Mouse (Mus musculus) kidney, embryonic 14.5 days (tissue): ENCODE measurements around the gene Cpsf7. TPM values are rescaled to one million over a fixed set of nuclear protein-coding genes. Genes with fewer than 3 reads are reported as not detected.
"Not testable (repeated sequence)": the region's sequence is repeated elsewhere in the genome, so short reads cannot be mapped to it uniquely, and the experiment has no call there.

Source experiments
- ATAC-seq: fragments of 200-750 bp; cut with Nextera tagmentation; 2 replicates; pipeline ENCODE4 v1.8.0; 2017; ENCODE audit warnings: moderate number of reproducible peaks, mild to moderate bottlenecking, moderate TSS enrichment, moderate library complexity; ENCODE audit not compliant: low FRiP score, low TSS enrichment
- H3K27ac ChIP-seq: fragments of 300-500 bp; sonication (generic); 2 replicates; pipeline ENCODE4 v1.5.1; 2014; ENCODE audit warnings: low read depth, mild to moderate bottlenecking, low read length, moderate library complexity, mixed read lengths
- H3K27me3 ChIP-seq: fragments of 300-500 bp; sonication (generic); 2 replicates; pipeline ENCODE4 v1.6.1; 2014; ENCODE audit warnings: mild to moderate bottlenecking, low read length; ENCODE audit not compliant: control insufficient read depth, insufficient read depth
- H3K36me3 ChIP-seq: fragments of 300-500 bp; sonication (generic); 2 replicates; pipeline ENCODE4 v1.6.1; 2014; ENCODE audit warnings: low read length, mixed read lengths; ENCODE audit not compliant: control insufficient read depth, insufficient read depth
- H3K4me1 ChIP-seq: fragments of 300-500 bp; sonication (generic); 2 replicates; pipeline ENCODE4 v1.6.1; 2014; ENCODE audit warnings: low read length, mixed read lengths; ENCODE audit not compliant: control insufficient read depth, insufficient read depth
- H3K4me2 ChIP-seq: fragments of 300-500 bp; sonication (generic); replicated peaks from 2 replicates; pipeline ENCODE4 v1.6.1; 2014; ENCODE audit warnings: low read depth, mild to moderate bottlenecking, low read length
- H3K4me3 ChIP-seq: fragments of 300-500 bp; sonication (generic); 2 replicates; pipeline ENCODE4 v1.5.1; 2014; ENCODE audit warnings: mild to moderate bottlenecking, low read length
- H3K9ac ChIP-seq: fragments of 300-500 bp; sonication (generic); 2 replicates; pipeline ENCODE4 v1.6.1; 2014; ENCODE audit warnings: low read depth, mild to moderate bottlenecking, low read length, moderate library complexity
- H3K9me3 ChIP-seq: fragments of 300-500 bp; sonication (generic); 2 replicates; pipeline ENCODE4 v1.6.1; 2016; ENCODE audit warnings: low read length; ENCODE audit not compliant: control insufficient read depth
- WGBS: fragments of 180-500 bp; shearing (Covaris S2); extraction: QIAGEN DNeasy Blood & Tissue Kit; methylation state at CpG from one replicate; pipeline ENCODE4 v1.1.7; 2014; 5-methylcytosine and 5-hydroxymethylcytosine counted together
- polyA plus RNA-seq: library from polyadenylated mRNA; unstranded; fragments of >200 nt; fragmentation: Nextera tagmentation; extraction: Ambion mirVana; gene quantifications from 2 replicates; pipeline ENCODE4 v1.2.1, GENCODE M21; 2014

Cpsf7 gene
- polyA plus RNA-seq, 1 experiment from 2014 or later, result 63.0 TPM

DNA sequence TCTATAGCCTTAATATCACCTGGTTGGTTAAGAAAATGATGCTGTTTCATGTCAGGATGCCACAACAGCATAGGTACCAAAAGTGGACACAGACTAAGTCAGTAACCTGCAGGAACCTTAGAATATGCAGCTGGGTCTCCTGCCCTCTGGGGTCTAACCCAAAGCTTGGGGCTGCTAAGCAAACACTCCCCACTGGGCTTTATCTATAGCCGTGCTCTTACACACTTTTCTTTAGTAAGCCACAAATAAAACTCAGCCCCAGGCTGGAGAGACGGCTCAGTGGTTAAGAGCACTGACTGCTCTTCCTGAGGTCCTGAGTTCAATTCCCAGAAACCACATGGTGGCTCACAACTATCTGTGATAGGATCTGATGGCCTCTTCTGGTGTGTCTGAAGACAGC is 31.9 kb downstream of the Cpsf7 start:
- no peak overlapping the region for H3K27ac ChIP-seq
- 54% methylated on average over 2 of the region's 2 CpGs for WGBS
- H3K4me1 ChIP-seq, result peaks cover 11% of the 10 kb centered on the region; the same call in 1 of the 2 replicates
- H3K9me3 ChIP-seq, result no peaks in the 10 kb centered on the region
- no peak overlapping the region for H3K4me2 ChIP-seq
- H3K27me3 ChIP-seq, result no peaks in the 10 kb centered on the region
- no peak for ATAC-seq
- H3K9ac ChIP-seq, result no peak overlapping the region
- H3K4me3 ChIP-seq, result no peak overlapping the region
- no peaks in the 10 kb centered on the region; the same call in 1 of the 2 replicates for H3K36me3 ChIP-seq

DNA sequence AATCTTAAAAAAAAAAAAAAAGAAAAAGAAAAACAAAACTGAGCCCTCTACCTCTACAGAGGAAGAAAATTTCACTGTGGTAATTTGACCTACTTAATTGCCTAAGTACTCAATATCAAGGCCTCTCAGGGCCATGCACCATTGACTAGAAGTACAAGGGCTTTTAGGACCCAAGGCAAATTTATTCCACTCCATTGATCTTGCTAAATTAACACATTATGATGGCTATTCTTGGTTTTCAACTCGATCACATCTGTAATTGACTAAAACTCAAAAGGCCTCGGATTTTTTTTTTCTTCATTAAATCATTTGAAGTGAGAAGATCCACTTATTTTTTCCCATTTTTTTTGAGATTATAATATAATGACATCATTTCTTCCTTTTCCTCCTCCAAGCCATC is 32.4 kb downstream of the Cpsf7 start:
- no peaks in the 10 kb centered on the region for H3K36me3 ChIP-seq
- H3K27me3 ChIP-seq, result no peaks in the 10 kb centered on the region
- peaks cover 12% of the 10 kb centered on the region; the same call in 1 of the 2 replicates for H3K4me1 ChIP-seq
- no peak overlapping the region for H3K9ac ChIP-seq
- H3K4me2 ChIP-seq, result no peak overlapping the region
- H3K9me3 ChIP-seq, result no peaks in the 10 kb centered on the region
- 44% methylated on average over 2 of the region's 2 CpGs for WGBS
- no peak overlapping the region for H3K4me3 ChIP-seq
- no peak overlapping the region for H3K27ac ChIP-seq
- ATAC-seq, result no peak

DNA sequence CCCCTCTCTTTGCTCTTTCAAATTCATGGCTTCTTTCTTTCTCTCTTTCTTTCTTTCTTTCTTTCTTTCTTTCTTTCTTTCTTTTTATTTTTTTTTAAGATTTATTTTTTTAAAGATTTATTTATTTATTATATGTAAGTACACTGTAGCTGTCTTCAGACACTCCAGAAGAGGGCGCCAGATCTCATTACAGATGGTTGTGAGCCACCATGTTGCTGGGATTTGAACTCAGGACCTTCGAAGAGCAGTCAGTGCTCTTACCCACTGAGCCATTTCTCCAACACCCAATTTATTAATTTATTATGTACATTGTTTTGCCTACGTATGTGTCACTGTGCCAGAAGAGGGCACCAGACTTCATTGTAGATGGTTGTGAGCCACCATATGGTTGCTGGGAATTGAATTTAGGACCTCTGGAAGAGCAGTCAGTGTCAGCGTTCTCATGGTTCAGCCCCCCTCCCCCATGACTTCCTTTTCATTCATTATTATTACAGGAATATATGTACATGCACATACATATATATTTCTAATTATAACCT is 32.8 kb downstream of the Cpsf7 start:
- not testable (repeated sequence) for H3K4me3 ChIP-seq, H3K36me3 ChIP-seq, H3K9ac ChIP-seq, H3K4me2 ChIP-seq, H3K27ac ChIP-seq, H3K9me3 ChIP-seq, H3K27me3 ChIP-seq, ATAC-seq
- 75% methylated on average over 4 of the region's 4 CpGs for WGBS
- peaks cover 12% of the 10 kb centered on the region; the same call in 1 of the 2 replicates for H3K4me1 ChIP-seq

DNA sequence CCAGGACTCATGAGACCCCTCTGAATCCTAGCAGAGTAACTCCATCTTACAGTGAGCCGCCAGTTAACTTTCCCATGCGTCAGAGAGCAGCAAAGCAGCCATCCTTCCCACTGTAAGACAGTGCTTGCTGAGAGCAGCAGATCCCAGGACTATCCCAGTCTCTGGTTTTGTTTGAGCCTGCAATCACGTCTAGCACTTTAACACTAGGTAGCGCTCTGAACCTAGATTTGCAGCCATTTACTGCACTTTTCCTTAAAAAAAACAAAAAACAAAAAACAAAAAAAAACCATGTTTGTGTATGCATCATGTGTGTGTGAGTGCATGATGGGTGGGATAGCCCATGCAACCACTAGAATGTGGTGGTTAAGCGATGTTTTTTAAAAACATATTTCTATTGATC is 35.0 kb downstream of the Cpsf7 start:
- no peak overlapping the region for H3K4me3 ChIP-seq
- H3K27me3 ChIP-seq, result no peaks in the 10 kb centered on the region
- H3K27ac ChIP-seq, result no peak overlapping the region
- 37% methylated on average over 5 of the region's 5 CpGs for whole genome bisulfite sequencing
- peaks cover 7% of the 10 kb centered on the region; the same call in 1 of the 2 replicates for H3K4me1 ChIP-seq
- H3K36me3 ChIP-seq, result no peaks in the 10 kb centered on the region
- no peak for ATAC-seq
- no peak overlapping the region for H3K4me2 ChIP-seq
- H3K9me3 ChIP-seq, result no peaks in the 10 kb centered on the region
- no peak overlapping the region for H3K9ac ChIP-seq

DNA sequence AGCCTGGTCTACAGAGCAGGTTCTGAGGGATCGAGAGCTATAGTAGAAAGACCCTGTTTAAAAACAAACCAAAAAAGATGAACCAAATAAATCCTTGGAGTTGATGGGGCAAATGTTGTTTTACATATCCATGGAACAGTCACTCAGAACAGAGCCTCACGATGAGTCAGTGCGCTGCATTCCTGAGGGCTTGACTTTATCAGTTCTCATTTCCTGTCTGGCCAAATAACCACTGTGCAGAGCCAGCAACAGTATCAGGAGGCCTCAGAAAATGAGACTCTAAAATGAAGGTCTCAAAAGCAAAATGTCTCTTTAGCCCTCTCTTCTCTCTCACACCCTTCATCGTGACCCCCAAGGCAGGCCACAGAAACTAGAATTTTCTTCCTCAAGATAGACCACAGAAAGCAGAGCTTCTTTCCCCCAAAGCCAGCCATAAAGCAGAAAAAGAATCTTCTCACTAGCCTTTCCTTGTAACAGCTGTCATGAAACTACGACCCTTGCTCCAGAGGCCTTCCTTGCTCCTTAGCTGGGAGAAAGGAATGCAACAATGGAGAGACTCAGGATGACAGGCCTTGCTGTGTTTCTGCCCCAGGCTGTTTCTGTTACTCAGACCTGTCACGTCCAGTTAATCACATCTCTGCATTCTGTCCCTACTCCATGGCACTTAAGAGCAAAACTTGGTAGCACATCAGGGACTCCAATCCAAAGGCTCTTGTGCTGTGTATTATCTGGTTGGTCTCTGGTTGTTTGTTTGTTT is 36.7 kb downstream of the Cpsf7 start:
- Histone ChIP-seq H3K36me3 (no peaks in the 10 kb centered on the region), H3K9ac (no peak overlapping the region), H3K9me3 (no peaks in the 10 kb centered on the region), H3K4me2 (no peak overlapping the region), H3K4me1 (0 out of 2 replicates have a peak, but pooled peaks cover 3% of the 10 kb centered on the region), H3K27ac (peak overlapping the region; percentile 63), H3K27me3 (no peaks in the 10 kb centered on the region), H3K4me3 (no peak overlapping the region)
- 61% methylated on average over 6 of the region's 6 CpGs for WGBS
- no peak for ATAC-seq

DNA sequence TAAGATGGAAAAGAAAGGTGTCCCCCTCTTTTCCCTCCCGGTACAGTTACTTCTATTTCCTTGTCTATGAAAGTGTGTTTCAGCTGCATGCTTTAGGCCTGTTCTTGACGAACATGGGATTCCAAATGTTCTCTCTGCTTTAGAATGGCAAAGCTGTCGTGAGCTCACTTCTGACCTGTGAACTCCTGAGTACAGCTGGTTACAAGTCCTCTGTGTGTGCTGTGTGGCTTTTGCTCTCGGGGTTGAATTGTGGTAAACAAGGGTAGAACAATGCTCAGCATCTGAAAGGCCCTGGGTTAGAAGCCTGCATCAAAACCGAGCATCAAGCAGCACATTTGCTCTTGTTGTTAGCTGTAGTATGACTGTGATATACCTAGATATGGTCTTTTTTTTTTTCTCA is 37.3 kb downstream of the Cpsf7 start:
- Histone ChIP-seq H3K27me3 (no peaks in the 10 kb centered on the region), H3K27ac (no peak overlapping the region; the same call in 1 of the 2 replicates), H3K4me1 (0 out of 2 replicates have a peak, but pooled peaks cover 3% of the 10 kb centered on the region), H3K4me3 (no peak overlapping the region), H3K9me3 (no peaks in the 10 kb centered on the region), H3K4me2 (no peak overlapping the region), H3K9ac (no peak overlapping the region), H3K36me3 (no peaks in the 10 kb centered on the region)
- ATAC-seq, result no peak
- 70% methylated on average over 5 of the region's 5 CpGs for WGBS

DNA sequence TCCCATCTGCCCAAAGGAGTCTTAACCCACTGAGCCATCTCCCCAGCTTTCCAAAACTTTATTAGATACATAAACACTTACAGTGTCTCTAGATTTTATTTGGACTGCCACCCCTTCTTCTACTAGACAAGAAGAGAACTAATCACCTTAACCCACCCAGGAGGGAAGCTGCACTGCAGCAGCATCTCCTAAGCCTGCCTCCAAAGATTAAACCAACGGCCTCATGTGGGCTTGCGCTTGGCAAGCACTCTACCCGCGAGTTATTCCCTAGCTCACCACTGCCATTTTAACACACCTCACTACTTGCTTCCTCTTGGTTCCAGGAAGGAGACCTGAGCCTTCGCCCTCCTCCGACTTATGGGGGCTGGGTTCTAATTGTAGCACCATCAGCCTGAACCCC is 39.2 kb downstream of the Cpsf7 start:
- no peak overlapping the region for H3K27ac ChIP-seq
- no peak overlapping the region for H3K4me3 ChIP-seq
- H3K4me1 ChIP-seq, result 0 out of 2 replicates have a peak, but pooled peaks cover 3% of the 10 kb centered on the region
- no peaks in the 10 kb centered on the region for H3K27me3 ChIP-seq
- no peaks in the 10 kb centered on the region for H3K9me3 ChIP-seq
- H3K4me2 ChIP-seq, result no peak overlapping the region
- no peak for ATAC-seq
- 83% methylated on average over 6 of the region's 6 CpGs for WGBS
- H3K36me3 ChIP-seq, result no peaks in the 10 kb centered on the region
- H3K9ac ChIP-seq, result no peak overlapping the region

DNA sequence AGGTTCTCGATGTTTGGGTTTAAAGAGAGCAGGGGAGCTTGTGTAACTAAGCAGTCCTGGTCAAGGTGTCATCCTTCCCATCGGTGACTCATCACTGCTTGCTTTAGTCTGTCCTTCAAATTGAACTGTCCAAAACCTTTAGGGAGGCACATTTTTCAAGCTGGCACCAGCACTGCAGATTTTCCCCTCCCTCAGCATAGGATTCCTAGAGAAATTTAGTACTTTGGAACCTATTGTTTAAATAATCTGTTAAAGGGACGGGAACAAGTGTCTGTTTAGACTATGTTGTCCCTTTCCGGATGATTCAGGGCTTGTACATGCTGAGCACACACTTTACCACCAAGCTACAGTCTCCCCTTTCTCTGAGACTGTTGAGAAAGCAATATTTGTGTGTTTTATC is 40.2 kb downstream of the Cpsf7 start:
- no peaks in the 10 kb centered on the region for H3K27me3 ChIP-seq
- H3K4me1 ChIP-seq, result 0 out of 2 replicates have a peak, but pooled peaks cover 3% of the 10 kb centered on the region
- H3K4me2 ChIP-seq, result no peak overlapping the region
- H3K27ac ChIP-seq, result no peak overlapping the region
- no peak for ATAC-seq
- no peaks in the 10 kb centered on the region for H3K9me3 ChIP-seq
- WGBS, result 76% methylated on average over 4 of the region's 4 CpGs
- peaks cover 6% of the 10 kb centered on the region; the same call in 1 of the 2 replicates for H3K36me3 ChIP-seq
- H3K9ac ChIP-seq, result no peak overlapping the region
- H3K4me3 ChIP-seq, result no peak overlapping the region

DNA sequence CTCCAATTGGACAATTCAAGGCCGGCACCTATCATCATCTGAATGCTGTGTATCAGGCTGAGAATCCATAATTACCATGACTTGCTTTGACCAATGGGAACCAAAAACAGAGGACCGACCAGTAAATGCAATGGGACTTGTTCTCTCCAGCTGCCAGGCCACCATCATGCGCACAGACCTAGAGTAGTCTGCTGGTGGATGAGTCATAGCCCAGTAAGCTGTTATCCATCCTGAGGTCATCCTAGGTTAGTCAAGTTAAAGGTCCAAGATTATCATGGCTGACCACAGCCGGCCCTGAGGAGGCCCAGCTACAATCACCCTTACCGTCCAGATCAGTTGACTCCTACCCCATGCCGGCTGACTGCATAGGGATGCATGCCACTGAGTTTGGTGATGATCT is 44.6 kb downstream of the Cpsf7 start:
- peaks cover 46% of the 10 kb centered on the region for H3K36me3 ChIP-seq

More for the DNA sequence above, 44.6 kb downstream of the Cpsf7 start:
- H3K9me3 ChIP-seq, result no peaks in the 10 kb centered on the region
- H3K4me3 ChIP-seq, result no peak overlapping the region
- 94% methylated on average over 6 of the region's 6 CpGs for WGBS
- no peaks in the 10 kb centered on the region for H3K27me3 ChIP-seq
- H3K4me2 ChIP-seq, result no peak overlapping the region
- no peak overlapping the region for H3K9ac ChIP-seq
- H3K27ac ChIP-seq, result no peak overlapping the region
- H3K4me1 ChIP-seq, result no peaks in the 10 kb centered on the region
- ATAC-seq, result no peak
